ENCODE assay signal across 8 mouse cellular contexts in the genomic region with DNA sequence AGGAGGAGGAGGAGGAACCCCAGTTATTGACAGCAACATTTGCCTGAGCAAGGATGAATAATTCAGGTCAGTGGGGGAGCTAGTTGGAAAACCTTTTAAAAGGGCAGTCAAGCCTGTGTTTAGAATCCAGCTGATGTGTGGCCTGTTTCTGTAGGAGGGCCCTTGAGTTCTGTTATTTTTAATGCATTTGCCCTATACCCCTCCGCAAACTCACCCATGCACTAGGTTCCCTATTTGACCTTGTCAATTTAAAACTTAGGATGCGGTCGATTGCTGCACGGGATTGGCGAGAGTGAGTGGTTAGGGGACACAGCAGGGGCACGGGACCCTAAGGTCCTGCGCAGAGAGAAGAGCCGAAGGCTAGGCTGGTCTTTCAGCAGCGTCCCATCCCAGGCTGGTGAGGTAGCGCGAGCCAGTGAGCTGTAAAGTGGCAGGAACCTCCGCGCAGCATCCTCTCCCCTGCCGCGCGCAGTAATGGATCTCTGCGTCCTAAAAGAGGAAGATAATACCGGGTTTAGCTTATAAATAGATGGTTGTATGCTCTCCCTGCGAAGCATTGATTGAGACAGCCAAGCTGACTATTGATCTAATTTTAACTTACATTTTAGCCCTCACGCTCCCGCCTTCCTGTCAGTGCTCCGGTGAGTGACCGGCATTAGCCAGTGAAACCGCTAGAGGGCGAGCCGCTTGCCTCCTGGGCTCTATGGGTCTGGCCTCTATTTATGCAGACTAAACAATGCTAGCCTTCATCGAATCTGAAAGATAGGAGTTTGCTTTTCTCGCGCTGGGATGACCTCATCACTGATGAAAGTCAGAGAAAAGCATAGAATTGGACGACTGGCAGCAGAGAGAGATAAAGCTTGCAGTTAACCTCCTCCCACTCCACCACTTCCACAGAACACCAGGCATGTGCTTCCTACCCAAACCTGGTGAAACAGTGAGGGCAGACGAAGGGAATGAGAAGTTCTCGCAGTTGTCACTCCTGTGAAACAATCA.
A peak's percentile ranks its signal among the peaks of the same experiment; 100 is the strongest.
DNase-seq lines count a peak whose midpoint lies in the region; ATAC-seq and TF ChIP-seq lines count a peak whose summit lies in the region.

No protein-coding gene starts in this region.

- peak; percentile 69 for TF ChIP-seq CTCF in cortical plate, adult 2 months (IDR thresholded peaks at IDR 0.05; ENCODE audit: extremely low read depth, insufficient read depth, low read length)
- peak; percentile 94 for TF ChIP-seq CTCF in left cerebral cortex, adult 2 months (IDR thresholded peaks at IDR 0.05)

- intact Hi-C loops in left cerebral cortex, adult 2 months (cut with DNase I): loop anchor here (5.0 to 10.0 kb wide), 3 partner anchors 189 to 541 kb away; no protein-coding TSS in a partner anchor

- H3K27ac ChIP-seq in cortical plate, adult 2 months (ENCODE audit: insufficient read depth, low read length): no peak overlapping the region
- H3K27ac ChIP-seq in left cerebral cortex, adult 2 months: peak overlapping the region; percentile 75

- peak overlapping the region; percentile 39 for H3K4me3 ChIP-seq in cortical plate, adult 2 months (ENCODE audit: insufficient read depth, low read length)
- H3K4me3 ChIP-seq in left cerebral cortex, adult 2 months: peak overlapping the region; percentile 54

- peak; percentile 92 for ATAC-seq in activated CD4-positive, CD25-positive, alpha-beta regulatory T cell, adult 4 months

- peak; percentile 9 to 15 for DNase-seq in gastrocnemius, adult 8-10 months (ENCODE audit: low spot score in 2 of 2)
- DNase-seq in induced T-regulatory cell, adult 2 months (ENCODE audit: low read depth): peak; percentile 87
- DNase-seq in left cerebral cortex, adult 2 months (ENCODE audit: extremely low spot score in 1 of 2, low spot score in 2 of 2): peak; percentile 75 to 85
- peak; percentile 63 to 76 for DNase-seq in lung, postnatal 4 days
- DNase-seq in right cerebral cortex, adult 18-20 months: peak; percentile 83
- DNase-seq in urinary bladder, adult 2 months (ENCODE audit: low spot score): peak; percentile 36

- no peak for TF ChIP-seq POLR2A in cortical plate, adult 2 months (IDR thresholded peaks at IDR 0.05; ENCODE audit: extremely low read depth, insufficient read depth, low read length)

- H3K4me1 ChIP-seq in cortical plate, adult 2 months (ENCODE audit: control insufficient read depth, insufficient read depth, low read length): no peaks in the 10 kb centered on the region; the same call in 1 of the 2 replicates

Comparison
In these comparisons a context has a peak if more than half of its experiments do, and no peak if none do; other contexts are left out.
1. DNase-seq: peak in every context shown above with its lines; median percentile 87 in induced T-regulatory cell, adult 2 months; 83 in right cerebral cortex, adult 18-20 months; 80 in left cerebral cortex, adult 2 months; 70 in lung, postnatal 4 days; 36 in urinary bladder, adult 2 months; 12 in gastrocnemius, adult 8-10 months.